Mouse (Mus musculus) adrenal gland, postnatal 25 days (tissue): ENCODE measurements at regions not wholly inside any gene's neighbourhood (a gene's known extent, or its start where the extent isn't known, plus 50 kb on each side); places are given as distances from the start of the nearest gene placed in this dataset.
"Not testable (repeated sequence)": the region's sequence is repeated elsewhere in the genome, so short reads cannot be mapped to it uniquely, and the experiment has no call there.

ENCODE experiments used
- DNase-seq: peaks from one replicate; pipeline ENCODE4 v3.0.0; 2021; ENCODE audit warnings: mixed read lengths

GRCm38 (mm10) chr1:4570730-4571129 lies 237.0 kb upstream of the Gm37988 start:
- no peak for DNase-seq

- peak; percentile 78 for DNase-seq
These were observed 236.1 kb upstream of the Gm37988 start for GRCm38 (mm10) chr1:4571299-4572202.

GRCm38 (mm10) chr1:4572311-4572710 lies 235.4 kb upstream of the Gm37988 start:
- DNase-seq, result no peak

GRCm38 (mm10) chr1:4574101-4574500 lies 233.6 kb upstream of the Gm37988 start:
- no peak for DNase-seq

GRCm38 (mm10) chr1:4576957-4577356 lies 230.7 kb upstream of the Gm37988 start:
- no peak for DNase-seq

- DNase-seq, result no peak
These were observed 225.2 kb upstream of the Gm37988 start for GRCm38 (mm10) chr1:4582534-4582933.

GRCm38 (mm10) chr1:4597856-4598255 lies 209.8 kb upstream of the Gm37988 start:
- no peak for DNase-seq

- no peak for DNase-seq
These were observed 209.3 kb upstream of the Gm37988 start for GRCm38 (mm10) chr1:4598425-4598824.

GRCm38 (mm10) chr1:4602386-4602785 lies 205.3 kb upstream of the Gm37988 start:
- no peak for DNase-seq

GRCm38 (mm10) chr1:4608824-4609223 lies 198.9 kb upstream of the Gm37988 start:
- no peak for DNase-seq

- no peak for DNase-seq
These were observed 194.4 kb upstream of the Gm37988 start for GRCm38 (mm10) chr1:4613305-4613704.

GRCm38 (mm10) chr1:4615286-4615685 lies 192.4 kb upstream of the Gm37988 start:
- no peak for DNase-seq

- no peak for DNase-seq
These were observed 190.2 kb upstream of the Gm37988 start for GRCm38 (mm10) chr1:4617479-4617878.

- no peak for DNase-seq
These were observed 185.3 kb upstream of the Gm37988 start for GRCm38 (mm10) chr1:4622408-4622807.

- DNase-seq, result no peak
These were observed 184.4 kb upstream of the Gm37988 start for GRCm38 (mm10) chr1:4623268-4623667.

- no peak for DNase-seq
These were observed 153.8 kb upstream of the Gm37988 start for GRCm38 (mm10) chr1:4653937-4654336.

GRCm38 (mm10) chr1:4655252-4655651 lies 152.4 kb upstream of the Gm37988 start:
- DNase-seq, result no peak

GRCm38 (mm10) chr1:4656883-4657282 lies 150.8 kb upstream of the Gm37988 start:
- no peak for DNase-seq

GRCm38 (mm10) chr1:4660081-4660480 lies 147.6 kb upstream of the Gm37988 start:
- not testable (repeated sequence) for DNase-seq

GRCm38 (mm10) chr1:4660616-4661015 lies 147.1 kb upstream of the Gm37988 start:
- DNase-seq, result not testable (repeated sequence)

GRCm38 (mm10) chr1:4661761-4662160 lies 145.9 kb upstream of the Gm37988 start:
- no peak for DNase-seq

GRCm38 (mm10) chr1:4669732-4670131 lies 138.0 kb upstream of the Gm37988 start:
- peak; percentile 22 for DNase-seq

GRCm38 (mm10) chr1:4671237-4672019 lies 136.3 kb upstream of the Gm37988 start:
- no peak for DNase-seq
